8 mouse cellular contexts compared by ENCODE assay signal in genomic region chr9:13563475-13564414, GRCm38 (mm10).
DNase-seq lines count a peak whose midpoint lies in the region; ATAC-seq lines count a peak whose summit lies in the region.

No protein-coding gene starts in this region.

- peak overlapping the region; percentile 47 for H3K9ac ChIP-seq in heart, embryonic 16.5 days (ENCODE audit: low read length)

- ATAC-seq in heart, embryonic 16.5 days (replicated peaks; ENCODE audit: extremely low read depth, insufficient read depth, low FRiP score): peak; percentile 52
- no peak for ATAC-seq in megakaryocyte, adult 5-6 weeks (ENCODE audit: poor library complexity, severe bottlenecking)

- H3K4me3 ChIP-seq in heart, embryonic 16.5 days (ENCODE audit: low read length): no peak overlapping the region

- H3K27me3 ChIP-seq in heart, embryonic 16.5 days (ENCODE audit: control insufficient read depth, insufficient read depth, low read length): no peaks in the 10 kb centered on the region

- no peaks in the 10 kb centered on the region for H3K36me3 ChIP-seq in heart, embryonic 16.5 days (ENCODE audit: control insufficient read depth, insufficient read depth)

- H3K27ac ChIP-seq in heart, embryonic 16.5 days (ENCODE audit: low read length): peak overlapping the region; percentile 83

- 15% methylated on average over 10 of the region's 10 CpGs for WGBS in heart, embryonic 16.5 days

- H3K9me3 ChIP-seq in heart, embryonic 16.5 days (replicated peaks; ENCODE audit: control insufficient read depth, low read length): no peaks in the 10 kb centered on the region

- H3K4me2 ChIP-seq in heart, embryonic 16.5 days (ENCODE audit: low read depth, low read length): peak overlapping the region; percentile 25

- DNase-seq in testis, postnatal 10 days (ENCODE audit: low spot score): peak; percentile 48
- DNase-seq in testis, postnatal 14 days (ENCODE audit: low spot score): no peak
- DNase-seq in cerebellum, postnatal 14 days: peak; percentile 96 to 97
- DNase-seq in kidney, postnatal 4 days: peak; percentile 53 to 66
- DNase-seq in lung, postnatal 10 days: peak; percentile 82
- DNase-seq in embryo, embryonic 10 days (ENCODE audit: low spot score): no peak

- peaks cover 25% of the 10 kb centered on the region for H3K4me1 ChIP-seq in heart, embryonic 16.5 days (ENCODE audit: control insufficient read depth, insufficient read depth, low read length)

Comparison
In these comparisons a context has a peak if more than half of its experiments do, and no peak if none do; other contexts are left out.
1. DNase-seq: peak in testis, postnatal 10 days (single experiment), cerebellum, postnatal 14 days (2 of 2), kidney, postnatal 4 days (2 of 2) and lung, postnatal 10 days (single experiment); none in testis, postnatal 14 days (single experiment) and embryo, embryonic 10 days (single experiment).